Mouse (Mus musculus) left cerebral cortex, adult 2 months (tissue): ENCODE measurements around the gene Fam135a. TPM values are rescaled to one million over a fixed set of nuclear protein-coding genes. Genes with fewer than 3 reads are reported as not detected.

Source experiments
- DNase-seq, 2 experiments: peaks; one replicate each; pipeline ENCODE4 v3.0.0; 2021 to 2022; ENCODE audit warnings: low spot score in 2 of 2, mixed read lengths in 1 of 2; ENCODE audit errors: extremely low spot score in 1 of 2
- H3K27ac ChIP-seq: fragments of 200-600 bp; 2 replicates; pipeline ENCODE4 v1.8.1; 2022
- H3K4me3 ChIP-seq: fragments of 200-600 bp; 2 replicates; pipeline ENCODE4 v1.8.1; 2022
- CTCF ChIP-seq: fragments of 200-600 bp; IDR thresholded peaks from 2 replicates; pipeline ENCODE4 v1.8.1; 2022; ENCODE audit warnings: antibody characterized with exemption, mild to moderate bottlenecking, moderate library complexity
- intact Hi-C: fragments of 180-260 bp; cut with DNase I; formaldehyde crosslinking; loops from one replicate; pipeline ENCODE4 v1.15.1; 2025
- total RNA-seq, 2 experiments: library from RNA; stranded (reverse); gene quantifications; 2 replicates each; pipeline ENCODE4 v1.2.3; 2021

Fam135a gene
- total RNA-seq, 2 experiments from 2014 or later, result 27.0 to 33.1 TPM

- Histone ChIP-seq H3K4me3 (no peak overlapping the region), H3K27ac (no peak overlapping the region)
- no peak for DNase-seq
- intact Hi-C loops, result no loop called here
- no peak for TF ChIP-seq CTCF
Measured at GRCm38 (mm10) chr1:24055706-24056105, 44.4 kb downstream of the Fam135a start.

GRCm38 (mm10) chr1:24046730-24047510 is 53.2 kb downstream of the Fam135a start:
- no peak overlapping the region for H3K27ac ChIP-seq
- no peak overlapping the region for H3K4me3 ChIP-seq
- no peak for DNase-seq
- intact Hi-C loops, result no loop called here
- TF ChIP-seq CTCF, result no peak

DNA sequence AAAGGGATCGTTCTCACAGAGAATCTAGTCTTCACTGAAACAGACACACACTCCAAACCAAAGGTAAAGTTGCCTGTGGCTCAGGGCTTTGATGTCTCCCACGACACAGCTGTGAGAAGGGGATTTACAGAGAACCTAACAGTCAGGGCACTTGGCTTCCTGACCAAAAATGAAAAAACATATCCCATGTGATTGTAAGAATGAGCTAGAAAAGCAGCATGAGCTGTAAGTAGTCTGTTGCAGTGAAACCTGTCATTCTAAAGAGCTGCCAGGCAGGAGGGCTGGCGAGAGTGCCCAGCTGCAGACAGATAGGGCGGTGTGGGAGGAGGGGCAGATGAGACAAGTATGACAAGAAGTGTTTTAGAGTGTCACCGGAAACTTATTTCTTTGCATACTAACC is 54.5 kb downstream of the Fam135a start:
- no peak for TF ChIP-seq CTCF
- Histone ChIP-seq H3K27ac (no peak overlapping the region), H3K4me3 (no peak overlapping the region)
- intact Hi-C loops, result no loop called here
- no peak for DNase-seq

- intact Hi-C loops, result no loop called here
- no peak overlapping the region for H3K27ac ChIP-seq
- no peak overlapping the region for H3K4me3 ChIP-seq
- DNase-seq, result no peak
- TF ChIP-seq CTCF, result no peak
Measured at GRCm38 (mm10) chr1:24043007-24043406, 57.1 kb downstream of the Fam135a start.

DNA sequence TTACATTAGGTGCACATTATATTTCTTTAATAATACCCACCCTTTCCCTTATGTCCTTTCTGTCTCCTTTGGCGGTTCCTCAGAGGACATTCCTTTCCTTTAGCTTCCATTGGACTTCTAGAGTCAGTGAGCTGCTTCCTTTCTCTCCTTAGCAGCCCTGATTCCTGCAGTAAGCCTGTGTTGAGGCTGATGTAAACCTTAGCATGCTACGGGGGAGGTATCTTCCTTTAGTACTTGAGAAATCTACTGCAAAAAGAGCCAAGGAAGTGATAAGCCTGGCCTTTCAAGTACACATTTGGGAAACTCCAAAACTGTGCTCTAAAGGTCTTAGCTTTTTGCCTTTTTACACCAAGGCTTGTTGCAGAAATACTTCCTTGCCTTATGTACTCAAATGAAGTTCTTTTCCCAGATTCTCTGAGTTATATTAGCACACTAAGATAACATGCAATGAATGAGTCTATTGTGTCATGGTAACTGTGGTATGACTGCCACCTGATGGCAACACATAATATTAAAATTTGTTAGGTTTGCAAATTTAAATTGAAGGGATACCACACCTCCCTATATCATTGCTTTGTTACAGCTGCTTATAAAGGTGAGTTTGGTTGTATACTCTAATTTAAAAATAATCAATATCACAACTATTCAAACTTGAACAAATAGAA is 66.2 kb downstream of the Fam135a start:
- Histone ChIP-seq H3K4me3 (no peak overlapping the region), H3K27ac (no peak overlapping the region)
- peak; percentile 61 for TF ChIP-seq CTCF
- DNase-seq, result no peak
- intact Hi-C loops, result loop anchor here (1.0 to 10.0 kb wide), 2 partner anchors 207 to 269 kb away; partner anchors contain the start of gene B3gat2

GRCm38 (mm10) chr1:24010821-24011220 is 89.3 kb downstream of the Fam135a start:
- H3K27ac ChIP-seq, result no peak overlapping the region
- no peak for DNase-seq
- TF ChIP-seq CTCF, result no peak
- H3K4me3 ChIP-seq, result no peak overlapping the region
- intact Hi-C loops, result no loop called here

DNA sequence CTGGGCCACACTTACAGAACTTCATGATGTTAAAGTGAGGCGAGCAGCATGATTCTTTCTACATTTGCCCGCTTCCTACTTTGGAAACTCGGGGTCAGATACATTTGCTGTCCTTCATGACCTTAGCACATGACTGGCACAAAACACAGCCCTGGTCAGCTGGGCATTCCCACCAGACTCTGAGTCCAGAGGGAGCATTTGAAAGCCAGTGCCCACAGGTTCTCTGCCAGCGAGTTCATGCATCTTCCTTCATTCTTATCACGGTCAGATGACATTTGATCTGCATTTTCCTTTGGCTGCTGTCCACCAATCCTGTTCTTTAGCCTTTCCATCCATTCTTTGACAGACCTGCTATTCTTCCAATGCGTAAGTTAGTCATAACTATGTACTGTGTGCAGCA is 90.1 kb downstream of the Fam135a start:
- no peak for TF ChIP-seq CTCF
- Histone ChIP-seq H3K4me3 (no peak overlapping the region), H3K27ac (no peak overlapping the region)
- intact Hi-C loops, result no loop called here
- DNase-seq, result no peak

DNA sequence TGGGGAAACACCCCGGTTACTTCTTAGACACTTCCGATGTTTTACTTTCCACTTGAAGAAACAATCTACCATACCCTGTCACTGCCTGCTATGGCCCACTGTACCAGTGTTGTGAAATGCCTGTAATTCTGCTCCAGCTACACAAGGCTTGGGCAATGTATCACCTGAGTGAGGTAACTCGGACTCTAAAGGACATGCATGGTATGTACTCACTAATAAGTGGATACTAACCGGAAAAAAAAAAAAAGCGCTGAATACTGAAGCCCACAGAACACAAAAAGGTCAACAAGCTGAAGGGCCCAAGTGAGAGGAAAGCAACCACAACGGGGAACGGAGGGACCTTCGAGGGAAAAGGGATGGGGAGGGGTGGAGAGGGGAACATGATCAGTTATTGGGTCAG is 92.5 kb downstream of the Fam135a start:
- intact Hi-C loops, result loop anchor here (5.0 kb wide), 1 partner anchor 85 kb away; the partner anchor contains the start of gene Smap1
- no peak for DNase-seq
- TF ChIP-seq CTCF, result no peak
- Histone ChIP-seq H3K27ac (no peak overlapping the region), H3K4me3 (no peak overlapping the region)

DNA sequence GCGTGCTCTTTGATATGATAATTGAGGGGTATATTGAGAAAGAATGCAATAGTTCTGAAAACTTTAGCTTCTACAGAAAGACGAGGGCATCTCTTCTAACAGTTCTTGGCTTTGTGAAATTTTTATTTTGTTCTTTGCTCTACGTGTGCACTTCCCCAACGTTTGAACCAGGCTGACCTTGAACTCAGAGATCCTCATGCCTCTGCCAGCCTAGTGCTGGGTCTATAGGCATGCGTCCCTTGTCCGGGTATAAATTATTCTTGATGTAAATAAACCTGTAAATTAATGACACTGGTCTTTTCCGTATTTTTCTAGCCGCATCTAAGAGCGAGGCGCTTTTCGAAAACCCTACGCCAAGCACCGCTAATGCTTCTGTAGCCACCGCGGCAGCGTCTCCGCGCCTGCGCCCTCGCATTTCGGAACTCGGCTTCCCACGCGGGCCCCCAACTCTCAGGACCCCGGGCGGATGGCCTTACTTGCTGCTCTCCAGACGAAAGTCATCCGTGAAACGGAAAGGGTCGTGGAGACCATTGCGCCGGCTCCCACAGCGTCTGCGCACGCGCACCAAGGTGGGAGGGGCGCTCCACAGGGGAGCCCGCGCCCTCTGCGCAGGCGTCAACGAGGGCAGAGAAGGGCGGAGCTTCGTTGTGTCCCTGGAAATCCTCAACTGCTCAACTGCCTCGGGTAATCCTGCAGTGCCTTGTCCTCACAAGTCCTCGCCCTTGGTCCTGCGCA is 94.9 kb downstream of the Fam135a start, which contains the start of gene Sdhaf4:
Gene Sdhaf4 (minus strand): TSS at position 587 of the 735 bp plus-strand sequence.
- Histone ChIP-seq H3K27ac (peak within 1 kb of the TSS; percentile 84), H3K4me3 (peak within 1 kb of the TSS; percentile 83)
- intact Hi-C loops, result loop anchor here (1.0 to 5.0 kb wide), 2 partner anchors 83 to 99 kb away; partner anchors contain the start of gene Smap1
- no peak for TF ChIP-seq CTCF
- peak; percentile 89 to 93 for DNase-seq

DNA sequence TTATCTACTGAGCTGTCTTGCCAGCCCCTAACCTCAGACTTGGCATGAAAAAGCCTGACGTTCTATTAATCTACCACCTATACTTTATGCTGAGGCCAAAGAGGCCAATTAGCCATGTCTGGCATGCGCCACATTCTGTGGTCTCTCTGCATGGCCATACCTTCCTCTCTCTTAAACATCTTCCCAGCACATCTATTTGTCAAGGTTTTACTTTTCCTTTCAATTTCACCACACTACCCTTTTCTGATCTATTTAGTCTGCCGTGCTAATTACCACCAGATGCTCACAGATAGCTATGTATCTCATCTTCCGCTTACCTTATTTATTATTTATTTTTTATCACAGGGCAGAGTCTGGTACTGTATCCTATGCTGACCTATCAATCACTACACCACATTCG is 100.8 kb downstream of the Fam135a start:
- intact Hi-C loops, result no loop called here
- TF ChIP-seq CTCF, result no peak
- Histone ChIP-seq H3K4me3 (no peak overlapping the region), H3K27ac (no peak overlapping the region)
- DNase-seq, result no peak

DNA sequence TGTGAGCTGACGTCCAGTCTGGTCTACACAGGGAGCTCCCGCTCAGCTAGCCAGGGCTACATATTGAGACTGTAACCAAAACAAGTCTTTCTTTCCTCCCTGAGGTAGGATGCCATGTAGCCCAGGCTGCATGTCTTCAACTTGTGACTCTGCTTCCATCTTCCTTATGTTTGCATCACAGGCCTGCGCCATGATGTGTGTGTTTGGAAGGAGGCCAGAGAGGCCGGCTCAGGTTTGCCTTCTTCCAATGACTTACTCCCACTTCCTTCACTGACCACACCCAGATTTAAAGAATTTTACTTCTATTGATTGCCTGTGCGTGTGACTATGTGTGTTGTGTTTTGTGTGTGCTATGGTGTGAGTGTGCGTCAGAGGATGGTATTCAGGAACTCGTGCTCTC is 101.3 kb downstream of the Fam135a start:
- intact Hi-C loops, result no loop called here
- no peak for DNase-seq
- Histone ChIP-seq H3K4me3 (no peak overlapping the region), H3K27ac (no peak overlapping the region)
- no peak for TF ChIP-seq CTCF
